Mouse (Mus musculus) olfactory bulb, adult 2 months (tissue): Measurements from ENCODE around the gene Tmem97.

Source experiments
- CTCF ChIP-seq: fragments of 200-500 bp; IDR thresholded peaks from 2 replicates; pipeline ENCODE4 v1.5.1; 2012; ENCODE audit warnings: low read depth, mild to moderate bottlenecking, low read length, moderate library complexity; ENCODE audit not compliant: insufficient read depth
- POLR2A ChIP-seq: fragments of 200-500 bp; IDR thresholded peaks from 2 replicates; pipeline ENCODE4 v1.6.1; 2012; ENCODE audit warnings: mild to moderate bottlenecking, low read depth, low read length, moderate library complexity; ENCODE audit not compliant: insufficient read depth

DNA sequence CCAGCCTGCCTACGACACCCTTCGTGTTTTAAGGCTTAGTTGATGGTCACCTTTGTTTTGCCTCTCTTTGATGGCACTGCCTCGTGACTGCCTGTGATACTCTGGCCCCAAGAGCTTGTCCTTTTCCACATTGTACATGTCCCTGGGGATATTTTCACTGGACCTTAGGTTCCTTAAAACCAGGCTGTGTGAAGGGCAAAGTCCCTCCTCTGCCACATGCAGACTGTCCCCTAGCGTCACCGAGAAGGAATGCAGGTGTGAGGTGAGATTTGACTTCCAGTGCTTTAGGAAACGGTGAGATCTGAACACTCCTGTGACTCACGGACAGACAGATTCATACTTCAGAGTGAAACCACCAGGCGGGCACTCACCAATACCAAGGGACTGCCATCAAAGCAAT, 6.7 kb upstream of the Tmem97 start:
- no peak for TF ChIP-seq CTCF
- no peak for TF ChIP-seq POLR2A
